Mouse (Mus musculus): ENCODE measurements around the gene Palld. TPM values are rescaled to one million over a fixed set of nuclear protein-coding genes. Genes with fewer than 3 reads are reported as not detected.

Gene Palld
- polyA plus RNA-seq, 1 experiment: 47.5 TPM

- Histone ChIP-seq H3K4me3 (ENCODE audit: insufficient read depth, low read depth, low read length) (no peak overlapping the region), H3K27ac (ENCODE audit: insufficient read depth, low read depth, low read length) (no peak overlapping the region), H3K36me3 (ENCODE audit: control insufficient read depth, insufficient read depth, low read length) (no peaks in the 10 kb centered on the region), H3K4me1 (ENCODE audit: control insufficient read depth, insufficient read depth, low read length) (no peaks in the 10 kb centered on the region), H3K27me3 (replicated peaks; ENCODE audit: control insufficient read depth, insufficient read depth, low read length) (no peaks in the 10 kb centered on the region)
- no peak for DNase-seq
- 67% methylated on average over 1 of the region's 1 CpGs for WGBS
- TF ChIP-seq CTCF (conservative IDR thresholded peaks at IDR 0.05; ENCODE audit: insufficient read depth, insufficient read length, low read depth, low read length) (no peak), POLR2A (IDR thresholded peaks at IDR 0.05; ENCODE audit: low read depth, low read length) (no peak)
Observed at GRCm38 (mm10) chr8:61897402-61897801, 5.1 kb downstream of the Palld start.

- 96% methylated on average over 1 of the region's 1 CpGs for WGBS
- no peaks in the 10 kb centered on the region for H3K4me1 ChIP-seq (ENCODE audit: control insufficient read depth, insufficient read depth, low read length)
- no peak for DNase-seq
- no peak overlapping the region for H3K4me3 ChIP-seq (ENCODE audit: insufficient read depth, low read depth, low read length)
- no peaks in the 10 kb centered on the region for H3K27me3 ChIP-seq (replicated peaks; ENCODE audit: control insufficient read depth, insufficient read depth, low read length)
- TF ChIP-seq POLR2A (IDR thresholded peaks at IDR 0.05; ENCODE audit: low read depth, low read length) (no peak), CTCF (conservative IDR thresholded peaks at IDR 0.05; ENCODE audit: insufficient read depth, insufficient read length, low read depth, low read length) (no peak)
- H3K36me3 ChIP-seq (ENCODE audit: control insufficient read depth, insufficient read depth, low read length): no peaks in the 10 kb centered on the region
- H3K27ac ChIP-seq (ENCODE audit: insufficient read depth, low read depth, low read length): no peak overlapping the region
Observed at GRCm38 (mm10) chr8:61896742-61897141, 5.7 kb downstream of the Palld start.

GRCm38 (mm10) chr8:61894062-61894461, 8.4 kb downstream of the Palld start:
- WGBS: 53% methylated on average over 2 of the region's 2 CpGs
- peak; percentile 58 for DNase-seq
- no peak overlapping the region for H3K27ac ChIP-seq (ENCODE audit: insufficient read depth, low read depth, low read length)
- no peaks in the 10 kb centered on the region for H3K4me1 ChIP-seq (ENCODE audit: control insufficient read depth, insufficient read depth, low read length)
- no peaks in the 10 kb centered on the region for H3K27me3 ChIP-seq (replicated peaks; ENCODE audit: control insufficient read depth, insufficient read depth, low read length)
- no peak overlapping the region for H3K4me3 ChIP-seq (ENCODE audit: insufficient read depth, low read depth, low read length)
- H3K36me3 ChIP-seq (ENCODE audit: control insufficient read depth, insufficient read depth, low read length): no peaks in the 10 kb centered on the region
- TF ChIP-seq POLR2A (IDR thresholded peaks at IDR 0.05; ENCODE audit: low read depth, low read length): no peak
- 0 out of 2 replicates have a peak, but pooled peaks have one; percentile 18 for TF ChIP-seq CTCF (conservative IDR thresholded peaks at IDR 0.05; ENCODE audit: insufficient read depth, insufficient read length, low read depth, low read length)

- 32% methylated on average over 7 of the region's 7 CpGs for WGBS
- DNase-seq: peak; percentile 41
- H3K27me3 ChIP-seq (replicated peaks; ENCODE audit: control insufficient read depth, insufficient read depth, low read length): no peaks in the 10 kb centered on the region
- no peaks in the 10 kb centered on the region for H3K4me1 ChIP-seq (ENCODE audit: control insufficient read depth, insufficient read depth, low read length)
- H3K36me3 ChIP-seq (ENCODE audit: control insufficient read depth, insufficient read depth, low read length): no peaks in the 10 kb centered on the region
- no peak overlapping the region for H3K27ac ChIP-seq (ENCODE audit: insufficient read depth, low read depth, low read length)
- H3K4me3 ChIP-seq (ENCODE audit: insufficient read depth, low read depth, low read length): no peak overlapping the region
- TF ChIP-seq CTCF (conservative IDR thresholded peaks at IDR 0.05; ENCODE audit: insufficient read depth, insufficient read length, low read depth, low read length) (no peak), POLR2A (IDR thresholded peaks at IDR 0.05; ENCODE audit: low read depth, low read length) (no peak)
Observed at GRCm38 (mm10) chr8:61877607-61878006, 24.9 kb downstream of the Palld start.

GRCm38 (mm10) chr8:61875290-61875689, 27.2 kb downstream of the Palld start:
- Histone ChIP-seq H3K27me3 (replicated peaks; ENCODE audit: control insufficient read depth, insufficient read depth, low read length) (no peaks in the 10 kb centered on the region), H3K36me3 (ENCODE audit: control insufficient read depth, insufficient read depth, low read length) (no peaks in the 10 kb centered on the region), H3K4me1 (ENCODE audit: control insufficient read depth, insufficient read depth, low read length) (no peaks in the 10 kb centered on the region), H3K4me3 (ENCODE audit: insufficient read depth, low read depth, low read length) (no peak overlapping the region), H3K27ac (ENCODE audit: insufficient read depth, low read depth, low read length) (no peak overlapping the region)
- peak; percentile 71 for DNase-seq
- TF ChIP-seq POLR2A (IDR thresholded peaks at IDR 0.05; ENCODE audit: low read depth, low read length) (no peak), CTCF (conservative IDR thresholded peaks at IDR 0.05; ENCODE audit: insufficient read depth, insufficient read length, low read depth, low read length) (0 out of 2 replicates have a peak, but pooled peaks have one; percentile 0)
- 4% methylated on average over 5 of the region's 5 CpGs for WGBS

- 59% methylated on average over 9 of the region's 9 CpGs for WGBS
- Histone ChIP-seq H3K27ac (ENCODE audit: insufficient read depth, low read depth, low read length) (no peak overlapping the region), H3K4me1 (ENCODE audit: control insufficient read depth, insufficient read depth, low read length) (no peaks in the 10 kb centered on the region), H3K27me3 (replicated peaks; ENCODE audit: control insufficient read depth, insufficient read depth, low read length) (no peaks in the 10 kb centered on the region), H3K36me3 (ENCODE audit: control insufficient read depth, insufficient read depth, low read length) (no peaks in the 10 kb centered on the region), H3K4me3 (ENCODE audit: insufficient read depth, low read depth, low read length) (no peak overlapping the region)
- DNase-seq: no peak
- TF ChIP-seq CTCF (conservative IDR thresholded peaks at IDR 0.05; ENCODE audit: insufficient read depth, insufficient read length, low read depth, low read length) (0 out of 2 replicates have a peak, but pooled peaks have one; percentile 1), POLR2A (IDR thresholded peaks at IDR 0.05; ENCODE audit: low read depth, low read length) (no peak)
Observed at GRCm38 (mm10) chr8:61873994-61874393, 28.5 kb downstream of the Palld start.

- WGBS: 76% methylated on average over 3 of the region's 3 CpGs
- Histone ChIP-seq H3K36me3 (ENCODE audit: control insufficient read depth, insufficient read depth, low read length) (no peaks in the 10 kb centered on the region), H3K4me1 (ENCODE audit: control insufficient read depth, insufficient read depth, low read length) (no peaks in the 10 kb centered on the region), H3K27ac (ENCODE audit: insufficient read depth, low read depth, low read length) (no peak overlapping the region), H3K4me3 (ENCODE audit: insufficient read depth, low read depth, low read length) (no peak overlapping the region), H3K27me3 (replicated peaks; ENCODE audit: control insufficient read depth, insufficient read depth, low read length) (no peaks in the 10 kb centered on the region)
- no peak for DNase-seq
- no peak for TF ChIP-seq CTCF (conservative IDR thresholded peaks at IDR 0.05; ENCODE audit: insufficient read depth, insufficient read length, low read depth, low read length)
- no peak for TF ChIP-seq POLR2A (IDR thresholded peaks at IDR 0.05; ENCODE audit: low read depth, low read length)
Observed at GRCm38 (mm10) chr8:61868481-61868880, 34.0 kb downstream of the Palld start.

All from kidney, adult 2 months (tissue).